ENCODE assay signal across 9 mouse cellular contexts in the genomic region with DNA sequence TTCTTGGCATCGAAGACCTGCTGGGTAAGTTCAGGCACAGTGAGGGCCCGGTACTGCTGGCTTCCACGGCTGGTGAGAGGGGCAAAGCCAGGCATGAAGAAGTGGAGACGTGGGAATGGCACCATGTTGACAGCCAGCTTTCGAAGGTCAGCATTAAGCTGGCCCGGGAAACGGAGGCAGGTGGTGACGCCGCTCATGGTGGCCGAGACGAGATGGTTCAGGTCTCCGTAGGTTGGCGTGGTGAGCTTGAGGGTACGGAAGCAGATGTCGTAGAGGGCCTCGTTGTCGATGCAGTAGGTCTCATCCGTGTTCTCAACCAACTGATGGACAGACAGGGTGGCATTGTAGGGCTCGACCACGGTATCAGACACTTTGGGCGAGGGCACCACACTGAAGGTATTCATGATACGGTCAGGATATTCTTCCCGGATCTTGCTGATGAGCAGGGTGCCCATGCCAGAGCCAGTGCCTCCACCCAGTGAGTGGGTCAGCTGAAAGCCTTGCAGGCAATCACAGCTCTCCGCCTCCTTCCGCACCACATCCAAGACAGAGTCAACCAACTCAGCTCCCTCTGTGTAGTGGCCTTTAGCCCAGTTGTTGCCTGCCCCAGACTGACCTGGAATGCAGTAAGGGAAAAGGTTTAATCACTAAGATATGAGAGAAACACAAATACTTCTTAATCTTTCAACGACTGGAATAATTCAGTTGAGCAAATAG. TPM values are rescaled to one million over a fixed set of nuclear protein-coding genes. Genes with fewer than 3 reads are reported as not detected.
DNase-seq lines count a peak whose midpoint lies in the region; ATAC-seq and TF ChIP-seq lines count a peak whose summit lies in the region.
"Had no signal": no experiment of that assay in that cellular context is flagged by ENCODE, and none has a peak within 500 bp of the region (broad histone marks: within the 10 kb centered on the region; RNA-seq: fewer than 3 reads in every experiment).

No protein-coding gene starts in this region.

- no peak overlapping the region for H3K27ac ChIP-seq in heart, adult 2 months
- H3K27ac ChIP-seq in forebrain, embryonic 13.5 days: peak overlapping the region; percentile 31; the same call in 1 of the 2 replicates
- peak overlapping the region; percentile 98; the same call in 1 of the 2 replicates for H3K27ac ChIP-seq in limb, embryonic 10.5 days
- no peak overlapping the region; the same call in 1 of the 2 replicates for H3K27ac ChIP-seq in stomach, embryonic 16.5 days (ENCODE audit: low read length)

- TF ChIP-seq POLR2A in heart, adult 2 months (IDR thresholded peaks at IDR 0.05; ENCODE audit: insufficient read depth, low read depth, low read length): no peak

- no peaks in the 10 kb centered on the region for H3K79me2 ChIP-seq in heart, adult 2 months (replicated peaks; ENCODE audit: control insufficient read depth, insufficient read depth, low read length)

- H3K27me3 ChIP-seq in heart, adult 2 months (ENCODE audit: control insufficient read depth, insufficient read depth, low read length): no peaks in the 10 kb centered on the region
- no peaks in the 10 kb centered on the region for H3K27me3 ChIP-seq in G1E (ENCODE audit: insufficient read depth, low read length)
- no peaks in the 10 kb centered on the region for H3K27me3 ChIP-seq in forebrain, embryonic 13.5 days
- H3K27me3 ChIP-seq in limb, embryonic 10.5 days (ENCODE audit: low read depth, poor library complexity, severe bottlenecking): no peaks in the 10 kb centered on the region
- H3K27me3 ChIP-seq in stomach, embryonic 16.5 days (ENCODE audit: control insufficient read depth, insufficient read depth, low read length): no peaks in the 10 kb centered on the region
- H3K27me3 ChIP-seq: Patski had no signal

- peaks cover 5% of the 10 kb centered on the region; the same call in 1 of the 2 replicates for H3K36me3 ChIP-seq in heart, adult 2 months (ENCODE audit: control insufficient read depth, insufficient read depth, low read length)
- H3K36me3 ChIP-seq in G1E (replicated peaks): peaks cover 64% of the 10 kb centered on the region
- peaks cover 61% of the 10 kb centered on the region for H3K36me3 ChIP-seq in forebrain, embryonic 13.5 days (ENCODE audit: poor library complexity, severe bottlenecking)
- peaks cover 64% of the 10 kb centered on the region for H3K36me3 ChIP-seq in limb, embryonic 10.5 days
- peaks cover 29% of the 10 kb centered on the region for H3K36me3 ChIP-seq in stomach, embryonic 16.5 days (ENCODE audit: control insufficient read depth, insufficient read depth, low read length)

- TF ChIP-seq EP300 in heart, adult 2 months (IDR thresholded peaks at IDR 0.05; ENCODE audit: insufficient read depth, low read depth, low read length): no peak

- no peak for ATAC-seq in G1E (ENCODE audit: extremely low read depth, insufficient number of reproducible peaks, low FRiP score, poor library complexity, severe bottlenecking)
- ATAC-seq in forebrain, embryonic 13.5 days: no peak
- no peak for ATAC-seq in stomach, embryonic 16.5 days (ENCODE audit: insufficient read depth, low FRiP score)

- no peak overlapping the region for H3K9ac ChIP-seq in heart, adult 2 months (ENCODE audit: low read depth, low read length)
- peak overlapping the region; percentile 100 for H3K9ac ChIP-seq in forebrain, embryonic 13.5 days
- H3K9ac ChIP-seq in stomach, embryonic 16.5 days (ENCODE audit: low read length): peak overlapping the region; percentile 94

- WGBS in heart, adult 2 months: 57% methylated on average over 26 of the region's 26 CpGs
- WGBS in forebrain, embryonic 13.5 days: 79% methylated on average over 26 of the region's 26 CpGs
- 87% methylated on average over 26 of the region's 26 CpGs for WGBS in limb, embryonic 10.5 days
- WGBS in stomach, embryonic 16.5 days: 67% methylated on average over 26 of the region's 26 CpGs

- H3K4me3 ChIP-seq in heart, adult 2 months: no peak overlapping the region
- H3K4me3 ChIP-seq in G1E (ENCODE audit: low read depth, low read length): peak overlapping the region; percentile 73
- peak overlapping the region; percentile 95 for H3K4me3 ChIP-seq in forebrain, embryonic 13.5 days
- H3K4me3 ChIP-seq in limb, embryonic 10.5 days: peak overlapping the region; percentile 85
- H3K4me3 ChIP-seq in stomach, embryonic 16.5 days (replicated peaks; ENCODE audit: low read length): peak overlapping the region; percentile 78

- peak; percentile 30 to 45 for DNase-seq in heart, adult 2 months
- no peak for DNase-seq in heart, adult 18-20 months
- DNase-seq in G1E (ENCODE audit: low spot score): no peak
- DNase-seq in limb, embryonic 10.5 days (ENCODE audit: low spot score): no peak
- DNase-seq in urinary bladder, postnatal 36 days (ENCODE audit: low spot score in 2 of 2): no peak
- no peak for DNase-seq in layer of hippocampus, postnatal 36 days

- no peaks in the 10 kb centered on the region for H3K9me3 ChIP-seq in G1E (replicated peaks)
- H3K9me3 ChIP-seq in forebrain, embryonic 13.5 days (replicated peaks): no peaks in the 10 kb centered on the region
- H3K9me3 ChIP-seq in limb, embryonic 10.5 days (replicated peaks): no peaks in the 10 kb centered on the region
- no peaks in the 10 kb centered on the region for H3K9me3 ChIP-seq in stomach, embryonic 16.5 days (replicated peaks; ENCODE audit: control insufficient read depth, low read length)

- peaks cover 9% of the 10 kb centered on the region for H3K4me1 ChIP-seq in heart, adult 2 months (ENCODE audit: control insufficient read depth, insufficient read depth, low read length)
- H3K4me1 ChIP-seq in G1E (ENCODE audit: insufficient read depth, low read depth, low read length): peaks cover 59% of the 10 kb centered on the region
- peaks cover 58% of the 10 kb centered on the region for H3K4me1 ChIP-seq in forebrain, embryonic 13.5 days
- H3K4me1 ChIP-seq in limb, embryonic 10.5 days: peaks cover 28% of the 10 kb centered on the region
- peaks cover 38% of the 10 kb centered on the region for H3K4me1 ChIP-seq in stomach, embryonic 16.5 days (ENCODE audit: control insufficient read depth, insufficient read depth, low read length)

- TF ChIP-seq CTCF in heart, adult 2 months (IDR thresholded peaks at IDR 0.05): no peak
- no peak for TF ChIP-seq CTCF in G1E (IDR thresholded peaks at IDR 0.05; ENCODE audit: low read depth, low read length)

- H3K4me2 ChIP-seq in forebrain, embryonic 13.5 days: peak overlapping the region; percentile 92
- peak overlapping the region; percentile 75 for H3K4me2 ChIP-seq in stomach, embryonic 16.5 days (ENCODE audit: low read depth, low read length)

- intact Hi-C loops in heart, adult 2 months (cut with DNase I): loop anchor here (1.0 to 10.0 kb wide), 3 partner anchors 12 to 139 kb away; a partner anchor contains a TSS

RNA-seq across cellular contexts. Expression of a gene that starts 2.5 kb away (rescaled TPM):
- 10 to 100 TPM; 83.0 to 90.1 TPM for total RNA-seq in heart, adult 2 months (2021)
- polyA plus RNA-seq in heart, adult 2 months (2012; rRNA removed): 108 and 134 TPM in 2 replicates
- total RNA-seq in heart, adult 18-20 months (2021): 10 to 100 TPM; 89.4 to 92.2 TPM
- total RNA-seq in G1E (2014; fragmentation: Nextera tagmentation) (677 and 817 TPM in 2 replicates), G1E (2017) (849 and 1,028 TPM in 2 replicates)
- 299 and 510 TPM in 2 replicates for polyA plus RNA-seq in G1E (2012)
- polyA plus RNA-seq in forebrain, embryonic 13.5 days (2015; fragmentation: Nextera tagmentation; extraction: Ambion mirVana): 1,790 and 1,841 TPM in 2 replicates
- 1,509 and 1,575 TPM in 2 replicates for polyA plus RNA-seq in limb, embryonic 10.5 days (2016; fragmentation: Nextera tagmentation; extraction: Ambion mirVana)
- polyA plus RNA-seq in stomach, embryonic 16.5 days (2015; fragmentation: Nextera tagmentation; extraction: Ambion mirVana): 649 and 665 TPM in 2 replicates
- total RNA-seq in layer of hippocampus, postnatal 36 days (2021): 100 to 1,000 TPM; 360 to 381 TPM

RNA-seq across cellular contexts. Expression of a gene that starts 5.7 kb away (rescaled TPM):
- total RNA-seq in heart, adult 2 months (2021): 10 to 100 TPM; 13.2 to 13.3 TPM
- polyA plus RNA-seq in heart, adult 2 months (2012; rRNA removed): 4.2 and 8.3 TPM in 2 replicates
- 10 to 100 TPM; 13.3 to 17.8 TPM for total RNA-seq in heart, adult 18-20 months (2021)
- total RNA-seq in G1E (2014; fragmentation: Nextera tagmentation) (197 and 209 TPM in 2 replicates), G1E (2017) (10.8 and 15.8 TPM in 2 replicates)
- polyA plus RNA-seq in G1E (2012): 18.2 and 29.7 TPM in 2 replicates
- 15.1 and 18.4 TPM in 2 replicates for polyA plus RNA-seq in forebrain, embryonic 13.5 days (2015; fragmentation: Nextera tagmentation; extraction: Ambion mirVana)
- 23.2 and 27.3 TPM in 2 replicates for polyA plus RNA-seq in limb, embryonic 10.5 days (2016; fragmentation: Nextera tagmentation; extraction: Ambion mirVana)
- 11.7 and 16.2 TPM in 2 replicates for polyA plus RNA-seq in stomach, embryonic 16.5 days (2015; fragmentation: Nextera tagmentation; extraction: Ambion mirVana)
- total RNA-seq in layer of hippocampus, postnatal 36 days (2021): 10 to 100 TPM; 13.1 to 19.5 TPM

RNA-seq across cellular contexts. Expression of a gene that starts 12.6 kb away (rescaled TPM):
- total RNA-seq in heart, adult 2 months (2021): 100 to 1,000 TPM; 133 to 148 TPM
- 138 and 144 TPM in 2 replicates for polyA plus RNA-seq in heart, adult 2 months (2012; rRNA removed)
- 100 to 1,000 TPM; 146 to 154 TPM for total RNA-seq in heart, adult 18-20 months (2021)
- total RNA-seq in G1E (2014; fragmentation: Nextera tagmentation) (68.5 and 73.7 TPM in 2 replicates), G1E (2017) (93.5 and 97.6 TPM in 2 replicates)
- 65.3 and 84.9 TPM in 2 replicates for polyA plus RNA-seq in G1E (2012)
- polyA plus RNA-seq in forebrain, embryonic 13.5 days (2015; fragmentation: Nextera tagmentation; extraction: Ambion mirVana): 57.0 and 57.7 TPM in 2 replicates
- 43.0 and 49.7 TPM in 2 replicates for polyA plus RNA-seq in limb, embryonic 10.5 days (2016; fragmentation: Nextera tagmentation; extraction: Ambion mirVana)
- 55.8 and 58.2 TPM in 2 replicates for polyA plus RNA-seq in stomach, embryonic 16.5 days (2015; fragmentation: Nextera tagmentation; extraction: Ambion mirVana)
- total RNA-seq in layer of hippocampus, postnatal 36 days (2021): 100 to 1,000 TPM; 124 to 132 TPM

RNA-seq across cellular contexts. Expression of a gene that starts 14.1 kb away (rescaled TPM):
- 10 to 100 TPM; 15.6 to 37.0 TPM for total RNA-seq in heart, adult 2 months (2021)
- polyA plus RNA-seq in heart, adult 2 months (2012; rRNA removed): 30.9 and 33.1 TPM in 2 replicates
- 10 to 100 TPM; 20.2 to 25.6 TPM for total RNA-seq in heart, adult 18-20 months (2021)
- total RNA-seq in G1E (2014; fragmentation: Nextera tagmentation): 13.7 and 21.4 TPM in 2 replicates
- total RNA-seq in G1E (2017): 49.5 and 61.2 TPM in 2 replicates
- 33.5 and 39.8 TPM in 2 replicates for polyA plus RNA-seq in G1E (2012)
- 4.5 and 5.2 TPM in 2 replicates for polyA plus RNA-seq in forebrain, embryonic 13.5 days (2015; fragmentation: Nextera tagmentation; extraction: Ambion mirVana)
- polyA plus RNA-seq in limb, embryonic 10.5 days (2016; fragmentation: Nextera tagmentation; extraction: Ambion mirVana): 4.5 and 5.5 TPM in 2 replicates
- polyA plus RNA-seq in stomach, embryonic 16.5 days (2015; fragmentation: Nextera tagmentation; extraction: Ambion mirVana): 22.1 and 24.4 TPM in 2 replicates
- 1 to 10 TPM; 4.2 to 6.5 TPM for total RNA-seq in layer of hippocampus, postnatal 36 days (2021)

RNA-seq across cellular contexts. Expression of a gene that starts 25.5 kb away (rescaled TPM):
- 1 to 10 TPM; 1.8 TPM for total RNA-seq in heart, adult 2 months (2021)
- 5.3 and 5.6 TPM in 2 replicates for polyA plus RNA-seq in heart, adult 2 months (2012; rRNA removed)
- 1 to 10 TPM; 1.8 to 2.5 TPM for total RNA-seq in heart, adult 18-20 months (2021)
- 39.9 and 59.9 TPM in 2 replicates for total RNA-seq in G1E (2014; fragmentation: Nextera tagmentation)
- 51.0 and 53.3 TPM in 2 replicates for total RNA-seq in G1E (2017)
- polyA plus RNA-seq in G1E (2012): 23.4 and 33.1 TPM in 2 replicates
- 41.3 and 47.9 TPM in 2 replicates for polyA plus RNA-seq in forebrain, embryonic 13.5 days (2015; fragmentation: Nextera tagmentation; extraction: Ambion mirVana)
- polyA plus RNA-seq in limb, embryonic 10.5 days (2016; fragmentation: Nextera tagmentation; extraction: Ambion mirVana): 61.7 and 67.1 TPM in 2 replicates
- polyA plus RNA-seq in stomach, embryonic 16.5 days (2015; fragmentation: Nextera tagmentation; extraction: Ambion mirVana): 48.9 and 51.5 TPM in 2 replicates
- 1 to 10 TPM; 1.5 to 2.2 TPM for total RNA-seq in layer of hippocampus, postnatal 36 days (2021)

Comparison
In these comparisons a context has a peak if more than half of its experiments do, and no peak if none do; other contexts are left out.
1. DNase-seq: peak in heart, adult 2 months (2 of 2); none in heart, adult 18-20 months (0 of 2), G1E (single experiment), limb, embryonic 10.5 days (single experiment), urinary bladder, postnatal 36 days (0 of 2) and layer of hippocampus, postnatal 36 days (0 of 2).
2. H3K27ac ChIP-seq: peak in forebrain, embryonic 13.5 days (single experiment) and limb, embryonic 10.5 days (single experiment); none in heart, adult 2 months (single experiment) and stomach, embryonic 16.5 days (single experiment).